Mouse (Mus musculus) heart, postnatal 0 days (tissue): ENCODE data around the gene Rnf40. TPM values are rescaled to one million over a fixed set of nuclear protein-coding genes. Genes with fewer than 3 reads are reported as not detected.
"Not testable (repeated sequence)": the region's sequence is repeated elsewhere in the genome, so short reads cannot be mapped to it uniquely, and the experiment has no call there.

Experiments
- ATAC-seq: fragments of 200-750 bp; cut with Nextera tagmentation; 2 replicates; pipeline ENCODE4 v1.8.0; 2017; ENCODE audit warnings: low read depth, moderate number of reproducible peaks, moderate library complexity; ENCODE audit not compliant: insufficient read depth
- DNase-seq: peaks from one replicate; pipeline ENCODE4 v3.0.0-alpha.2; 2016; ENCODE audit warnings: low spot score
- H3K27ac ChIP-seq: fragments of 300-500 bp; sonication (generic); 2 replicates; pipeline ENCODE4 v1.5.1; 2014; ENCODE audit warnings: low read depth, mild to moderate bottlenecking
- H3K27me3 ChIP-seq: fragments of 300-500 bp; sonication (generic); 2 replicates; pipeline ENCODE4 v1.6.1; 2014; ENCODE audit warnings: low read length, mixed read lengths; ENCODE audit not compliant: control insufficient read depth, insufficient read depth
- H3K36me3 ChIP-seq: fragments of 300-500 bp; sonication (generic); replicated peaks from 2 replicates; pipeline ENCODE4 v1.6.1; 2014; ENCODE audit warnings: low read length, mixed read lengths; ENCODE audit not compliant: control insufficient read depth, insufficient read depth
- H3K4me1 ChIP-seq: fragments of 300-500 bp; sonication (generic); 2 replicates; pipeline ENCODE4 v1.6.1; 2014; ENCODE audit warnings: antibody characterized with exemption; ENCODE audit not compliant: control insufficient read depth, insufficient read depth
- H3K4me2 ChIP-seq: fragments of 300-500 bp; sonication (generic); 2 replicates; pipeline ENCODE4 v1.6.1; 2014; ENCODE audit warnings: low read depth, mild to moderate bottlenecking, low read length, moderate library complexity
- H3K4me3 ChIP-seq: fragments of 300-500 bp; sonication (generic); 2 replicates; pipeline ENCODE4 v1.5.1; 2014; ENCODE audit warnings: low read depth, low read length
- H3K9ac ChIP-seq: fragments of 300-500 bp; sonication (generic); replicated peaks from 2 replicates; pipeline ENCODE4 v1.6.1; 2014; ENCODE audit warnings: low read depth, low read length, mixed read lengths
- H3K9me3 ChIP-seq: fragments of 300-500 bp; sonication (generic); replicated peaks from 2 replicates; pipeline ENCODE4 v1.6.1; 2016; ENCODE audit warnings: low read length; ENCODE audit not compliant: control insufficient read depth
- CTCF ChIP-seq: IDR thresholded peaks from 2 replicates; pipeline ENCODE4 v1.5.1; 2016; ENCODE audit warnings: antibody characterized with exemption, control low read depth, low read depth
- EP300 ChIP-seq: IDR thresholded peaks from 2 replicates; pipeline ENCODE4 v1.6.1; 2016; ENCODE audit warnings: antibody characterized with exemption, low read depth
- WGBS: fragments of 180-500 bp; shearing (Covaris S2); extraction: QIAGEN DNeasy Blood & Tissue Kit; methylation state at CpG from one replicate; pipeline ENCODE4 v1.1.7; 2014; 5-methylcytosine and 5-hydroxymethylcytosine counted together
- polyA plus RNA-seq: library from polyadenylated mRNA; unstranded; fragments of >200 nt; fragmentation: Nextera tagmentation; extraction: Ambion mirVana; gene quantifications from 2 replicates; pipeline ENCODE4 v1.2.1, GENCODE M21; 2015
- total RNA-seq: library from RNA; depleted of rRNA; stranded (reverse); fragments of >200 nt; gene quantifications from 2 replicates; pipeline ENCODE4 v1.2.3, GENCODE M21; 2014; ENCODE audit warnings: low replicate concordance

Rnf40 gene
- total and polyA plus RNA-seq, 2 experiments from 2014 or later = 20.7 to 23.1 TPM

DNA sequence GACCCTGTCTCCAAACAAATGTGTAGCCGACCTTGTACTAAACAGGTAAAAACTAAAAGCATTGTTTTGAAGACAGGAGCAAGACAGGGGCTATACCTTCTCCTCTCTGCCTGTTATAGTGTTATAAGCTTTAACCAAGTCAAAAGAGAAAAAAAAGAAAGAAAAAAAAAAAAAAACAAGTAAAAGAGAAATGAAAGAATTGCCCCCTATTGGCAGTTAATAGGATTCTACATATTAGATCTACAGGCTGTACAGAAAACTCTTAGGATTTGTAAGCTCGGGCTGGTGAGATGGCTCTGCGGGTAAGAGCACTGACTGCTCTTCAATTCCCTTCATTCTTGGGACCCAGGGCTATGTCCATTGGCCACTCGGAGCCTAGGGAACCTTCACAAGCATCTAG is 53.7 kb downstream of the Rnf40 start:
- DNase-seq (no peak), ATAC-seq (no peak)
- 0 out of 2 replicates have a peak, but pooled peaks cover 3% of the 10 kb centered on the region for H3K27me3 ChIP-seq
- peaks cover 5% of the 10 kb centered on the region for H3K4me1 ChIP-seq
- H3K9ac ChIP-seq = no peak overlapping the region
- no peaks in the 10 kb centered on the region for H3K36me3 ChIP-seq
- WGBS = 70% methylated on average over 4 of the region's 4 CpGs
- H3K4me3 ChIP-seq = no peak overlapping the region
- H3K9me3 ChIP-seq = no peaks in the 10 kb centered on the region
- H3K27ac ChIP-seq = no peak overlapping the region
- TF ChIP-seq EP300 (no peak), CTCF (no peak)
- no peak overlapping the region for H3K4me2 ChIP-seq

DNA sequence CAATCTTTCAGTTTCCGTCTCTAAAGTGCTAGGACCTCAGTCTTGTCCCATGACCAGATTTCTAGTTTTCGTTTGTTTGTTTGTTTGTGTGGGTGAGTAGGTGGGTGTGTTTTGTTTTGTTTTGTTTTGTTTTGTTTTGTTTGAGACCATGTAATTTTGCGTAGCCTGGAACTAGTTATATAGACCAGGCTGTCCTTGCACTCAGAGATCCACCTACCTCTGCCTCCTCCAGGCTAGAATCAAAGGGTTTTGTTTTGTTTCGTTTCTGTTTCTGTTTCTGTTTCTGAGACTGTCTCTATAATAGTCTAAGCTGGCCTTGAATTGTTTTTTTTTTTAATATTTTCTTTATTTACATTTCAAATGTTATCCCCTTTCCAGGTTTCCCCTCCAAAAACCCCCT is 57.8 kb downstream of the Rnf40 start:
- no peak overlapping the region for H3K4me3 ChIP-seq
- 0 out of 2 replicates have a peak, but pooled peaks cover 3% of the 10 kb centered on the region for H3K27me3 ChIP-seq
- no peaks in the 10 kb centered on the region for H3K9me3 ChIP-seq
- H3K9ac ChIP-seq = no peak overlapping the region
- H3K4me1 ChIP-seq = no peaks in the 10 kb centered on the region
- ATAC-seq = no peak
- no peak overlapping the region for H3K4me2 ChIP-seq
- H3K27ac ChIP-seq = no peak overlapping the region
- DNase-seq = no peak
- no peak for TF ChIP-seq CTCF
- no peak for TF ChIP-seq EP300
- 80% methylated on average over 4 of the region's 4 CpGs for WGBS
- no peaks in the 10 kb centered on the region for H3K36me3 ChIP-seq

DNA sequence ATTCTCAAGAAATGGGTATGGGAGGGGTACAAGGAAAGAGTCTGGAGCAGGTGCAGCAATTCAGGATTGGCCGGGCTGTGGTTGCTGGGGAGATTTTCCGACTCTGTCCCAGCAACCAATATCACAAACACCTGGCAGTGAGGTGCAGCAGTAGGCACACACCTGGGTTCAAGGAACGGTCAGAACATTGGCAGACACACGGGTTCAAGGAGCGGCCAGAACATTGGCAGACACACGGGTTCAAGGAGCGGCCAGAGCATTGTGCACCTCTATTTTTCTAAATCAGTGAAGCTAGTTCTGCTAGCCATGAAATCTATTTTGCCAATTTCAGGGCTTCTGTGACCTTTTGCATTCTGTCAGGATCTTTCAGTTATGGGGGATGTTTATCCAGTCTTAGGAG is 59.0 kb downstream of the Rnf40 start:
- H3K36me3 ChIP-seq, H3K27me3 ChIP-seq, H3K27ac ChIP-seq, H3K4me1 ChIP-seq, H3K4me2 ChIP-seq, H3K9ac ChIP-seq, H3K4me3 ChIP-seq, DNase-seq, H3K9me3 ChIP-seq, ATAC-seq: not testable (repeated sequence)
- WGBS = 80% methylated on average over 7 of the region's 7 CpGs

DNA sequence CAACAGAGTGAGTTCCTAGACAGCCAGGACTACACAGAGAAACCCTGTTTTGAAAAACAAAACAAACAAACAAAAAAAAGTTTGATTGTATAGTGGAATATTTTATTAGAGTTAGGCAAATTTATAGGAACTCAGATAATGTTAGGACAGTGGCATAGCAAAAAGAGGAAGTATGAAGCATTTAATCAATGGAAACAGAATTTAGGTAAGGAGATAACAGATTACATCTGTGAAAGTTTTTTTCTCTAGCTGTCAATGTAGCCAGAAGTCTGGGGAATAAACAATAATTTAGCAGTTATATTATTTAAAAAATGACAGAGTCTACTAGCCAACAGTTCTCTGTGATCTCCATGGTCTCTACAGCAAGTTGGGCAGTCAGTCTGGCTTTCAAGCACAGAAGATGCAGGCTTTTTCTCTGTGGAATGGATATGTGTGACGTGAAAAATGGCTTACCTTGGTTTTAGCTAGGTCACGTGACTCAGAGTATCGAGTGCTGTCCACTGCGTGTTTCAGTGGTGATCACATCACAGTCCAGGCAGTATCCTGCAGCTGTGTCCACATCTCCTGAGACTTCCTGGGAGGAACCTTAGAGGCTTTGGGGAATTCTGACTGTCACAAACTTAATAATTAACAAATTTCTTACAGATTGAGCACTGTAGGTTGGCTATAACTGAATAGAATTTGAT is 60.1 kb downstream of the Rnf40 start:
- TF ChIP-seq CTCF (no peak), EP300 (no peak)
- no peak overlapping the region for H3K27ac ChIP-seq
- WGBS = 53% methylated on average over 4 of the region's 4 CpGs
- H3K36me3 ChIP-seq = no peaks in the 10 kb centered on the region
- H3K27me3 ChIP-seq = peaks cover 3% of the 10 kb centered on the region; the same call in 1 of the 2 replicates
- no peak overlapping the region for H3K9ac ChIP-seq
- no peak for DNase-seq
- no peaks in the 10 kb centered on the region for H3K9me3 ChIP-seq
- no peak overlapping the region for H3K4me2 ChIP-seq
- H3K4me3 ChIP-seq = no peak overlapping the region
- no peaks in the 10 kb centered on the region for H3K4me1 ChIP-seq
- ATAC-seq = no peak

DNA sequence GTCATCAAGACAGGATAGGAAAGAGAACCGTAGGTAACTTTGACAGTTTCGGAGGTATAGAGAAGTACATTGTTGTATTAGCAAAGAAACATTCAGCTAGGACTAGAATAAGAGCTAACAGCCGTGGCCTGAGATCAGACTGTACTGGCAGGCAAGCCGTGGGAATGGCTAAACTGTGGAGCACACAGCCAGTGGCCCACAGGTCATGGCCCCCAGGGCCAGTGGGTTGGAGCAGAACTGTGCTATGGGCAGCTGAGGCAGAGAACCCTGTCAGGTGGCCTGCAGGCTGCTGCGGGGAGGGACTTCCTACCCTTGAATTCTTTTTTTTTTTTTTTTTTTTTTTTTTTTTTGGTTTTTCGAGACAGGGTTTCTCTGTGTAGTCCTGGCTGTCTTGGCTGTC is 60.6 kb downstream of the Rnf40 start:
- ATAC-seq = no peak
- 73% methylated on average over 6 of the region's 6 CpGs for WGBS
- Histone ChIP-seq H3K27me3 (peaks cover 3% of the 10 kb centered on the region; the same call in 1 of the 2 replicates), H3K4me1 (no peaks in the 10 kb centered on the region), H3K9ac (no peak overlapping the region), H3K4me3 (no peak overlapping the region), H3K36me3 (no peaks in the 10 kb centered on the region), H3K27ac (no peak overlapping the region), H3K9me3 (no peaks in the 10 kb centered on the region), H3K4me2 (no peak overlapping the region)
- TF ChIP-seq CTCF (no peak), EP300 (no peak)
- DNase-seq = no peak

DNA sequence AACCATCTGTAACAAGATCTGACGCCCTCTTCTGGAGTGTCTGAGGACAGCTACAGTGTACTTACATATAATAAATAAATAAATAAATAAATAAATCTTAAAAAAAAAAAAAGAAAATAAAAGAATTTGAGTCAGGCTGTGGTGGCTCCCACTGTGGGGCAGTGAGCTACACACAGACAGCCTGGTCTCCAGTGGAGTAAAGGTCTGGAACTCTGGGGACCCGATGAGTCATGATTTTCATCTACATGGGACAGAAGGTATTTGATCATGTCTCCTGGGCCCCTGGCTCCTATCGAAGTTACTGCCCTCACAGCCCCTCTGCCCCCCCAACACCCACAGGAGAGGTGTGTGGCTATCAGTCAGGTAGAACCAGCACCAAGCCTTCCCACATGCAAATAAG is 63.1 kb downstream of the Rnf40 start:
- H3K4me2 ChIP-seq = peak overlapping the region; percentile 57
- no peak overlapping the region for H3K4me3 ChIP-seq
- DNase-seq (no peak), ATAC-seq (no peak)
- WGBS = 73% methylated on average over 2 of the region's 3 CpGs
- H3K27me3 ChIP-seq = no peaks in the 10 kb centered on the region; the same call in 1 of the 2 replicates
- TF ChIP-seq CTCF (no peak), EP300 (no peak)
- no peaks in the 10 kb centered on the region for H3K4me1 ChIP-seq
- H3K36me3 ChIP-seq = no peaks in the 10 kb centered on the region
- no peaks in the 10 kb centered on the region for H3K9me3 ChIP-seq
- H3K9ac ChIP-seq = no peak overlapping the region
- H3K27ac ChIP-seq = no peak overlapping the region
